Mouse (Mus musculus): ENCODE measurements around the gene Chmp6.

GRCm38 (mm10) chr11:119883646-119884045 is 29.6 kb upstream of the Chmp6 start:
- no peak for TF ChIP-seq CTCF (IDR thresholded peaks at IDR 0.05)
- no peak for TF ChIP-seq EP300 (IDR thresholded peaks at IDR 0.05; ENCODE audit: insufficient read depth, low read depth, low read length)
- TF ChIP-seq POLR2A (IDR thresholded peaks at IDR 0.05; ENCODE audit: insufficient read depth, low read depth, low read length), result no peak
